Comparison of ENCODE assay signal across 26 mouse cellular contexts in the genomic region with DNA sequence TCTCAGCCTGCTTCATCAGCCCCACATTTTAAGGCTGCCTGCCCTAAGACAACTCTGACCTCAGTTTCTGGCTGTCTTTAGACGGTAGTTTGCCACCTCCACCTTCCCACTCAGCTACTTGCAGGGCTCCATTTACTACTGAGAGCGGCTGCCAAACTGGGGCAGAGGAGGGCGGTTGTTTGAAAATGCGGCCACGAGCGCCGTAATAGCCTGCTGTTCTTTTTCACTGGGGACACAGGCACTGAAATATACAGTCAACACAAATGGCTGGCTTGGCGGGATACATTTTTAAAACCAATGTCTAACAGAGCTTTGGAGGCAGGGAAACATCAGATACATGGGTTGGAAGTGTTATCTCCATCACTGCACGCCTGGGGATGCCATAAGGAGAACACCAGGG.
DNase-seq lines count a peak whose midpoint lies in the region; ATAC-seq lines count a peak whose summit lies in the region.
"Had no signal": no experiment of that assay in that cellular context is flagged by ENCODE, and none has a peak within 500 bp of the region (broad histone marks: within the 10 kb centered on the region; RNA-seq: fewer than 3 reads in every experiment).

No protein-coding gene starts in this region.

- WGBS in midbrain, embryonic 14.5 days: 62% methylated on average over 9 of the region's 9 CpGs
- 61% methylated on average over 9 of the region's 9 CpGs for WGBS in midbrain, embryonic 13.5 days
- WGBS in kidney, embryonic 16.5 days: 56% methylated on average over 9 of the region's 9 CpGs

- no peaks in the 10 kb centered on the region for H3K9me3 ChIP-seq in midbrain, embryonic 14.5 days (ENCODE audit: control insufficient read depth, low read length)
- no peaks in the 10 kb centered on the region for H3K9me3 ChIP-seq in midbrain, embryonic 13.5 days
- no peaks in the 10 kb centered on the region for H3K9me3 ChIP-seq in kidney, embryonic 16.5 days (ENCODE audit: low read length)
- H3K9me3 ChIP-seq: forebrain, embryonic 15.5 days; heart, embryonic 15.5 days; limb, embryonic 10.5 days; midbrain, embryonic 15.5 days had no signal

- 0 out of 2 replicates have a peak, but pooled peaks cover 4% of the 10 kb centered on the region for H3K4me1 ChIP-seq in midbrain, embryonic 14.5 days (ENCODE audit: control insufficient read depth, insufficient read depth, low read length)
- H3K4me1 ChIP-seq in midbrain, embryonic 13.5 days (replicated peaks): 0 out of 2 replicates have a peak, but pooled peaks cover 10% of the 10 kb centered on the region
- no peaks in the 10 kb centered on the region for H3K4me1 ChIP-seq in kidney, embryonic 16.5 days (ENCODE audit: insufficient read depth, low read length)
- H3K4me1 ChIP-seq: forebrain, embryonic 15.5 days; heart, embryonic 15.5 days had no signal

- H3K9ac ChIP-seq in midbrain, embryonic 14.5 days (replicated peaks; ENCODE audit: low read length): no peak overlapping the region
- H3K9ac ChIP-seq in midbrain, embryonic 13.5 days (replicated peaks): no peak overlapping the region
- no peak overlapping the region for H3K9ac ChIP-seq in kidney, embryonic 16.5 days (replicated peaks; ENCODE audit: low read length)
- H3K9ac ChIP-seq: forebrain, embryonic 15.5 days; heart, embryonic 15.5 days; midbrain, embryonic 15.5 days had no signal

- peak; percentile 25 to 61 for DNase-seq in frontal cortex, adult 2 months (ENCODE audit: extremely low spot score in 1 of 2, low spot score in 1 of 2)
- DNase-seq in frontal cortex, postnatal 10 days (ENCODE audit: low spot score in 2 of 2): no peak
- DNase-seq in midbrain, embryonic 14.5 days: peak; percentile 23
- peak; percentile 32 to 38 for DNase-seq in left cerebral cortex, postnatal 14 days (ENCODE audit: low spot score in 2 of 2)
- peak; percentile 34 to 52 for DNase-seq in right cerebral cortex, postnatal 36 days (ENCODE audit: low spot score in 2 of 2)
- DNase-seq in kidney, postnatal 10 days: no peak
- DNase-seq: adrenal gland, postnatal 14 days; cerebellum, adult 11-12 months; cerebellum, postnatal 25 days; embryo, embryonic 11 days; gastrocnemius, postnatal 10 days; heart, adult 18-20 months; kidney, adult 2 months; kidney, postnatal 25 days; lung, adult 18-20 months; lung, postnatal 14 days; thymus, postnatal 36 days had no signal

- no peaks in the 10 kb centered on the region for H3K36me3 ChIP-seq in midbrain, embryonic 14.5 days (ENCODE audit: control insufficient read depth, insufficient read depth, low read length)
- no peaks in the 10 kb centered on the region for H3K36me3 ChIP-seq in midbrain, embryonic 13.5 days
- H3K36me3 ChIP-seq in kidney, embryonic 16.5 days (ENCODE audit: insufficient read depth, low read length): no peaks in the 10 kb centered on the region
- H3K36me3 ChIP-seq: forebrain, embryonic 15.5 days; G1E; heart, embryonic 15.5 days; limb, embryonic 10.5 days; midbrain, embryonic 15.5 days had no signal

- ATAC-seq in midbrain, embryonic 14.5 days (ENCODE audit: low FRiP score, low TSS enrichment): no peak
- no peak for ATAC-seq in midbrain, embryonic 13.5 days
- ATAC-seq in kidney, embryonic 16.5 days (ENCODE audit: low FRiP score, low TSS enrichment): no peak
- ATAC-seq: forebrain, embryonic 15.5 days; midbrain, embryonic 15.5 days had no signal

- no peaks in the 10 kb centered on the region for H3K27me3 ChIP-seq in midbrain, embryonic 14.5 days (ENCODE audit: control insufficient read depth, insufficient read depth, low read length)
- no peaks in the 10 kb centered on the region for H3K27me3 ChIP-seq in midbrain, embryonic 13.5 days
- no peaks in the 10 kb centered on the region for H3K27me3 ChIP-seq in kidney, embryonic 16.5 days (ENCODE audit: insufficient read depth, low read length)
- H3K27me3 ChIP-seq: forebrain, embryonic 15.5 days; heart, embryonic 15.5 days; midbrain, embryonic 15.5 days had no signal

- intact Hi-C loops in left cerebral cortex, postnatal 14 days (cut with DNase I): no loop called here

- H3K27ac ChIP-seq in midbrain, embryonic 14.5 days (replicated peaks; ENCODE audit: low read depth, low read length): no peak overlapping the region
- H3K27ac ChIP-seq in midbrain, embryonic 13.5 days: no peak overlapping the region
- H3K27ac ChIP-seq in kidney, embryonic 16.5 days (ENCODE audit: low read length): no peak overlapping the region
- H3K27ac ChIP-seq: forebrain, embryonic 15.5 days; heart, embryonic 15.5 days; midbrain, embryonic 15.5 days had no signal

- H3K4me3 ChIP-seq in midbrain, embryonic 14.5 days (replicated peaks; ENCODE audit: low read depth, low read length): no peak overlapping the region
- H3K4me3 ChIP-seq in midbrain, embryonic 13.5 days (replicated peaks): no peak overlapping the region
- H3K4me3 ChIP-seq in kidney, embryonic 16.5 days (ENCODE audit: low read length): no peak overlapping the region
- H3K4me3 ChIP-seq: forebrain, embryonic 15.5 days; heart, embryonic 15.5 days; limb, embryonic 10.5 days; midbrain, embryonic 15.5 days; myocyte had no signal

- no peak overlapping the region for H3K4me2 ChIP-seq in midbrain, embryonic 14.5 days (ENCODE audit: low read length)
- no peak overlapping the region for H3K4me2 ChIP-seq in midbrain, embryonic 13.5 days (replicated peaks)
- H3K4me2 ChIP-seq in kidney, embryonic 16.5 days (replicated peaks; ENCODE audit: low read depth, low read length): no peak overlapping the region
- H3K4me2 ChIP-seq: forebrain, embryonic 15.5 days; heart, embryonic 15.5 days; liver, embryonic 11.5 days; midbrain, embryonic 15.5 days had no signal

Comparison
In these comparisons a context has a peak if more than half of its experiments do, and no peak if none do; other contexts are left out.
1. DNase-seq: peak in frontal cortex, adult 2 months (2 of 2), midbrain, embryonic 14.5 days (single experiment), left cerebral cortex, postnatal 14 days (2 of 2) and right cerebral cortex, postnatal 36 days (2 of 2); none in frontal cortex, postnatal 10 days (0 of 2) and kidney, postnatal 10 days (single experiment).